Mouse (Mus musculus): ENCODE results near the gene Usp7. TPM values are rescaled to one million over a fixed set of nuclear protein-coding genes. Genes with fewer than 3 reads are reported as not detected.
A peak's percentile ranks its signal among the peaks of the same experiment; 100 is the strongest.
"Not testable (repeated sequence)": the region's sequence is repeated elsewhere in the genome, so short reads cannot be mapped to it uniquely, and the experiment has no call there.

Gene Usp7
- polyA plus RNA-seq, 1 experiment, result not detected

DNA sequence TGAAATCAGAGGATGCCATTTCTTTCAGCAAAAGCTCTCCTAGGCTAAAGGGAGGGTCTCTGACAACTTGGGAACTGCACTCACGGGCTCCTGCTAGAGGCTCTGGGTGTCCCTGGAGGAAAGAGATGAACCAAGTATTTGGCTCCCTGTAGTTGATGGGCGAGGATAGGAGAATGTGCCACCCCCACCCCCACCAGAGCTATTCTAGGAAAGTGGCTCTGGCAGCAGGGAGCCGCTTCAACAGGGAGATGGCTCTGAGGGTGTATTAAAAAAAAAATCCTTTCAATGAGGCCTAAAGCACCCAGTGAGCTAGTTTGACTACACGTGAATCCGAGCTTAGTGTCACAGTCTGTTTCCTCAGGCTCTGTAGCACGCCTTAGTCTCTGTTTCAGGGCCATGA is 29.1 kb downstream of the Usp7 start:
- Histone ChIP-seq H3K4me3 (ENCODE audit: insufficient read depth, low read depth, low read length) (no peak overlapping the region), H3K27ac (ENCODE audit: insufficient read depth, low read depth, low read length) (peak overlapping the region; percentile 27; the same call in 1 of the 2 replicates), H3K4me1 (ENCODE audit: control insufficient read depth, insufficient read depth, low read length) (peaks cover 15% of the 10 kb centered on the region)
- 35% methylated on average over 6 of the region's 6 CpGs for WGBS
- TF ChIP-seq CTCF (IDR thresholded peaks at IDR 0.05; ENCODE audit: insufficient read depth, low read depth, low read length) (no peak), POLR2A (IDR thresholded peaks at IDR 0.05; ENCODE audit: insufficient read depth, low read depth, low read length) (no peak)

DNA sequence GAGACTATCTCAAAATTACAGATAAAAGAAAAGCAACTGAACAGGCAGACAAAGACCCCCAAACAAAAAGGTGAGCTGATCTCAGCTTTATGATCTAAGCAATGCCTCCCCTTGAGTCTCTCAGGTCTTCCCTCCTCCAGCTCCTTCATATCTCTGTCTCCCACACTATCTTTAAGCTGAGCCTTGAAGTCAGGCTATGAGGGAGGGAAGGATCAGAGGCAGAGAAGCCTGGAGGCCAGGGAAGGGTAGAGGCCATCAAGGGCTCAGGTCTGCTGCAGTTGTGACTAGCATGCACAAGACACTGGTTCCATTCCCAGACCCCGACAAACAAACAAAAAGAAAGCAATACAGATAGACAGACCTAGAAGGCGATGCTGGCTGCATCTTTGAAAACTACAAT is 30.2 kb downstream of the Usp7 start:
- no peak overlapping the region for H3K27ac ChIP-seq (ENCODE audit: insufficient read depth, low read depth, low read length)
- no peak overlapping the region for H3K4me3 ChIP-seq (ENCODE audit: insufficient read depth, low read depth, low read length)
- peaks cover 15% of the 10 kb centered on the region for H3K4me1 ChIP-seq (ENCODE audit: control insufficient read depth, insufficient read depth, low read length)
- WGBS, result 90% methylated on average over 2 of the region's 2 CpGs
- TF ChIP-seq POLR2A (IDR thresholded peaks at IDR 0.05; ENCODE audit: insufficient read depth, low read depth, low read length) (no peak), CTCF (IDR thresholded peaks at IDR 0.05; ENCODE audit: insufficient read depth, low read depth, low read length) (no peak)

DNA sequence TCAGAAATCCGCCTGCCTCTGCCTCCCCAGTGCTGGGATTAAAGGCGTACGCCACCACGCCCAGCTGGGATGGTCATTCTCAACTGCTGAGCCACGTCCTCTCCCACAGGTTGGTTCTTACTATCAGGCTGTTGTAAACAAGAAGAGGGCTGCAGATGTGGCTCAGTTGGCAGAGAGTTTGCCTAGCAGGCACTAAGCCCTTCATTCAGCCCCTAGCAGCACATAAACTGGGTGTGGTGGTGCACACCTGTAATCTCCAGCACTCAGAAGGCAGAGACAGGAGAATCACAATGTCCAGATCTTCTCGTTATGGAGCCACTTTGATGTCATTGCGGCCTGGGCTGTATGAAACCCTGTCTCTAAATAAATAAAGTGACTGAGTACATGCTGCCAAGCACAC is 31.1 kb downstream of the Usp7 start:
- Histone ChIP-seq H3K27ac (ENCODE audit: insufficient read depth, low read depth, low read length) (no peak overlapping the region), H3K4me3 (ENCODE audit: insufficient read depth, low read depth, low read length) (no peak overlapping the region), H3K4me1 (ENCODE audit: control insufficient read depth, insufficient read depth, low read length) (peaks cover 15% of the 10 kb centered on the region)
- TF ChIP-seq CTCF (IDR thresholded peaks at IDR 0.05; ENCODE audit: insufficient read depth, low read depth, low read length) (no peak), POLR2A (IDR thresholded peaks at IDR 0.05; ENCODE audit: insufficient read depth, low read depth, low read length) (no peak)
- 96% methylated on average over 7 of the region's 7 CpGs for WGBS

DNA sequence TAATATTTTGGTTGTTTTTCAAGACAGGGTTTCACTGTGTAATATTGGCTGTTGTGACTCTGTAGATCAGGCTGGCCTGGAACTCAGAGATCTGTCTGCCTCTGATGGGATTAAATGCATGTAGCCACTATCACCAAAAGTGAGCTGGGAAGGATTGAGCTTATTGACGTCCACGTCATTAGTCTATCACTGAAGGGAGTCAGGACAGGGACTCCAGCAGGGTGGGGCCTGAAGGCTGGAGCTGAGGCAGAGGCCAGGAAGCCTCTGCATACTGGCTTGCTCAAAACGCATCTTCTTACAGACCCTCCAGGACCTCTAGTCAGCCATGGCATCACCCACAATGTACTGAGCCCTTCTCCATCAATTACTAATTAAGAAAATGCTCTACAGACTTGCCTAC is 33.1 kb downstream of the Usp7 start:
- TF ChIP-seq POLR2A (IDR thresholded peaks at IDR 0.05; ENCODE audit: insufficient read depth, low read depth, low read length), result no peak
- no peak for TF ChIP-seq CTCF (IDR thresholded peaks at IDR 0.05; ENCODE audit: insufficient read depth, low read depth, low read length)
- 85% methylated on average over 3 of the region's 3 CpGs for WGBS
- no peak overlapping the region for H3K27ac ChIP-seq (ENCODE audit: insufficient read depth, low read depth, low read length)
- H3K4me1 ChIP-seq (ENCODE audit: control insufficient read depth, insufficient read depth, low read length), result peaks cover 12% of the 10 kb centered on the region
- no peak overlapping the region for H3K4me3 ChIP-seq (ENCODE audit: insufficient read depth, low read depth, low read length)

DNA sequence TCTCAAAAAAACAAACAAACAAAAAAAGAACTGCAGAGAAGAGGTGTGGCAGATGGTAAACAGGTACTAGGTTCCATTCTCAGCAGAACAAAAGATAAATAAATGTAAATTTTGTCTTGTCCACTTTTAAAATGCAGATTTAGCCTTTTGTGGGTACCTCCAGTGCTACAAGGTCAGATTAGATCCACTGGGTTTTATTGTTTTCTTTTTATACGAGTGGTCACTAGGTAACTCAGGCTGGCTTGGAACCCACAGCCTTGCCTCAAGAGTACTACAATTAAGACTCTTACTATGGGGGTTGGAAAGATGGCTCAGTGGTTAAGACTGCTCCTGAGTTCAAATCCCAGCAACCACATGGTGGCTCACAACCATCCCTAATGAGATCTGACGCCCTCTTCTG is 33.9 kb downstream of the Usp7 start:
- Histone ChIP-seq H3K4me1 (ENCODE audit: control insufficient read depth, insufficient read depth, low read length) (peaks cover 8% of the 10 kb centered on the region), H3K27ac (ENCODE audit: insufficient read depth, low read depth, low read length) (no peak overlapping the region), H3K4me3 (ENCODE audit: insufficient read depth, low read depth, low read length) (no peak overlapping the region)
- WGBS, result 84% methylated on average over 2 of the region's 2 CpGs
- TF ChIP-seq POLR2A (IDR thresholded peaks at IDR 0.05; ENCODE audit: insufficient read depth, low read depth, low read length) (no peak), CTCF (IDR thresholded peaks at IDR 0.05; ENCODE audit: insufficient read depth, low read depth, low read length) (no peak)

DNA sequence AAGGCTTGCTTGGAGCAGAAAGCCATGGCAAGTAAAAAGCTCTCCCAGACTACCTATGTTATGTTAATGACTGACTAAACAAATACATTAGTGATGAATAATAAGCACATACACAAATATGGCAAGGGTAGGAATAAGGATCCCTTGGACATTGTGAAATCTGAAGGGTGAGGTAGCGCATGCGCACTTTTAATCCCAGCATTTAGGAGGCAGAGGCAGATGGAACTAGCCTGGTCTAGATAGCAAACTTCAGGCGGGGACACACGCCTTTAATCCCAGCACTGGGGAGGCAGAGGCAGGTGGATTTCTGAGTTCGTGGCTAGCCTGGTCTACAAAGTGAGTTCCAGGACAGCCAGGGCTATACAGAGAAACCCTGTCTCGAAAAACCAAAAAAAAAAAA is 34.5 kb downstream of the Usp7 start:
- 87% methylated on average over 6 of the region's 6 CpGs for WGBS
- H3K4me3 ChIP-seq (ENCODE audit: insufficient read depth, low read depth, low read length), result not testable (repeated sequence)

DNA sequence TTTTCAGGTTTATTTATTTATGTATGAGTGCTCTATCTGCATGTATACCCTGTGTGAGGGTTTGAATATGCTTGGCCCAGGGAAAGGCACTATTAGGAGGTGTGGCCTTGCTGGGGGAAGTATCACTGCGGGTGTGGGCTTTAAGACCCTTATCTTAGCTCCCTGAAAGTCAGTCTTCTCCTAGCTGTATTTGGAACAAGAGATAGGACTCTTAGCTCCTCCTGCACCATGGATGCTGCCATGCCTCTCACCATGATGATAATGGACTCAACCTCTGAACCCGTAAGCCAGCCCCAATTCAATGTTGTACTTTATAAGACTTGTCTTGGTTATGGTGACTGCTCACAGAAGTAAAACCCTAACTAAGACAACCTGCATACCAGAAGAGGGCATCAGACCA is 39.8 kb downstream of the Usp7 start:
- Histone ChIP-seq H3K4me3 (ENCODE audit: insufficient read depth, low read depth, low read length) (no peak overlapping the region), H3K27ac (ENCODE audit: insufficient read depth, low read depth, low read length) (no peak overlapping the region), H3K4me1 (ENCODE audit: control insufficient read depth, insufficient read depth, low read length) (no peaks in the 10 kb centered on the region)
- no peak for TF ChIP-seq POLR2A (IDR thresholded peaks at IDR 0.05; ENCODE audit: insufficient read depth, low read depth, low read length)
- TF ChIP-seq CTCF (IDR thresholded peaks at IDR 0.05; ENCODE audit: insufficient read depth, low read depth, low read length), result no peak
- 90% methylated on average over 2 of the region's 2 CpGs for WGBS

More for the DNA sequence above, 34.5 kb downstream of the Usp7 start:
- H3K4me1 ChIP-seq (ENCODE audit: control insufficient read depth, insufficient read depth, low read length); H3K27ac ChIP-seq (ENCODE audit: insufficient read depth, low read depth, low read length): not testable (repeated sequence)

DNA sequence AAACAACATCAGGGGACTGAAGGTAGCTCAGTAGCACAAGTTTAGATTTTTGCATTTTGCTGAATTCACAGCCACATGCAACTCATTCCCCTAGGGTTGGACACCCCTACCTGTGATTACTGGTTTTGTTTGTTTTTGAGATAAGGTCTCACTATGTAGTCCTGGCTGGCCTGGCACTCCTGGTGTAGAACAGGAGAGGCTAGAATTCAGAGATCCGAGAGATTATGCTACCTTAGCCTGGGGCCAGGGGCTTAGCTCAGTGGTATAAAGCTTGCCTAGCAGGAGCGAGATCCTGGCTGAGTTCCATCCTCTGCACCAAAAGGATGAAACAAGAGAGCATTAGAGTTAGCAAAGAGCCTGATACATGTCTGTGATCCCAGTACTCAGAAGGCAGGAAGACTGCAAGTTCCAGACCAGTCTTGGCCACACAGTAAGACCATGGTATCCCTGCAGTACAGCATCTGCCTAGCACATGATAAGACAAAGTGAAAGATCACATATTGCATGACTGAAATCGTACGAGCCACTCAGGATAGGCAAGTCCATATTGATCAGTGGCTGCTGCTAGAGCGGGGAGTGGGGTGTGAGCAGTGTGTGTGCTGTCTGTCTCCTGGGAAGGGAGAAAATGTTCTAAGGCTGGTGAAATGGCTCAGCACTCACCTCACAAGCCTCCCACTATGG is 40.4 kb downstream of the Usp7 start:
- no peaks in the 10 kb centered on the region for H3K4me1 ChIP-seq (ENCODE audit: control insufficient read depth, insufficient read depth, low read length)
- H3K4me3 ChIP-seq (ENCODE audit: insufficient read depth, low read depth, low read length), result no peak overlapping the region
- TF ChIP-seq CTCF (IDR thresholded peaks at IDR 0.05; ENCODE audit: insufficient read depth, low read depth, low read length), result no peak
- TF ChIP-seq POLR2A (IDR thresholded peaks at IDR 0.05; ENCODE audit: insufficient read depth, low read depth, low read length), result no peak
- 83% methylated on average over 5 of the region's 5 CpGs for WGBS
- H3K27ac ChIP-seq (ENCODE audit: insufficient read depth, low read depth, low read length), result no peak overlapping the region

DNA sequence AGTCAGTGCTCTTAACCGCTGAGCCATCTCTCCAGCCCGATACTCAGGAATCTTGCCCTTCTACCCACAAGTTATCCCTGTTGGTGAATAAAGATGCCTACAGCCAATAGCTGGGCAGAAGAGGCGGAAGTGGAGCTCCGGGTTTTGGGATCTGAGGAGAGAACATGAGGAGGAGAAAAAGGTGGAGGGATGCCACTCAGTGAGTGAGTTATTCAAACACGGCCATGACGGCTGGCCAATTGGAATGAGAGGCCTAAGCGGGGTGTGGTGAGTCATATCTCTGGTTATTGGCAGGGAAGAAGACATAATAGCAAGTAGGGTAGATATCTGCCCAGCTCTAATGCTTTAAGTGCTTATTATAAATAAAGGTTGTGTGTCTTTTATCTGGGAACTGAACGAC is 43.2 kb downstream of the Usp7 start:
- Histone ChIP-seq H3K4me1 (ENCODE audit: control insufficient read depth, insufficient read depth, low read length) (no peaks in the 10 kb centered on the region), H3K27ac (ENCODE audit: insufficient read depth, low read depth, low read length) (no peak overlapping the region), H3K4me3 (ENCODE audit: insufficient read depth, low read depth, low read length) (no peak overlapping the region)
- 94% methylated on average over 8 of the region's 8 CpGs for WGBS
- TF ChIP-seq POLR2A (IDR thresholded peaks at IDR 0.05; ENCODE audit: insufficient read depth, low read depth, low read length) (no peak), CTCF (IDR thresholded peaks at IDR 0.05; ENCODE audit: insufficient read depth, low read depth, low read length) (no peak)
